Comparison of ENCODE assay signal across 12 mouse cellular contexts in genomic region chr17:87405576-87405975, GRCm38 (mm10). TPM values are rescaled to one million over a fixed set of nuclear protein-coding genes. Genes with fewer than 3 reads are reported as not detected.
DNase-seq lines count a peak whose midpoint lies in the region; ATAC-seq and TF ChIP-seq lines count a peak whose summit lies in the region.
"Had no signal": no experiment of that assay in that cellular context is flagged by ENCODE, and none has a peak within 500 bp of the region (broad histone marks: within the 10 kb centered on the region; RNA-seq: fewer than 3 reads in every experiment).

No protein-coding gene starts in this region.

- H3K4me3 ChIP-seq in liver, embryonic 11.5 days (ENCODE audit: low read depth, low read length): no peak overlapping the region
- peak overlapping the region; percentile 5; the same call in 1 of the 2 replicates for H3K4me3 ChIP-seq in bone marrow macrophage, adult 2 months (ENCODE audit: insufficient read depth, low read length)
- no peak overlapping the region for H3K4me3 ChIP-seq in liver, adult 2 months (ENCODE audit: insufficient read depth, low read depth, low read length)
- no peak overlapping the region for H3K4me3 ChIP-seq in intestine, embryonic 15.5 days (replicated peaks)
- H3K4me3 ChIP-seq: hindbrain, embryonic 13.5 days had no signal

- peak; percentile 23 for DNase-seq in liver
- DNase-seq in liver, embryonic 11.5 days (ENCODE audit: low spot score): no peak
- peak; percentile 44 for DNase-seq in liver, adult 2 months (ENCODE audit: extremely low read depth, low read depth, low spot score)
- no peak for DNase-seq in thymus, postnatal 4 days
- DNase-seq in retina, embryonic 14.5 days (ENCODE audit: low spot score): no peak
- DNase-seq: adrenal gland, postnatal 25 days had no signal

- no peak overlapping the region for H3K9ac ChIP-seq in liver, embryonic 11.5 days (ENCODE audit: low read depth, low read length)
- H3K9ac ChIP-seq in liver, adult 2 months (ENCODE audit: low read depth, low read length): no peak overlapping the region
- H3K9ac ChIP-seq in intestine, embryonic 15.5 days: no peak overlapping the region
- H3K9ac ChIP-seq: hindbrain, embryonic 13.5 days had no signal

- no peak overlapping the region for H3K27ac ChIP-seq in liver, embryonic 11.5 days (ENCODE audit: low read depth, low read length)
- H3K27ac ChIP-seq in bone marrow macrophage, adult 2 months (ENCODE audit: insufficient read depth, low read depth, low read length): peak overlapping the region; percentile 87
- no peak overlapping the region for H3K27ac ChIP-seq in liver, adult 2 months (replicated peaks; ENCODE audit: insufficient read depth, low read depth, low read length)
- no peak overlapping the region for H3K27ac ChIP-seq in intestine, embryonic 15.5 days
- H3K27ac ChIP-seq: hindbrain, embryonic 13.5 days had no signal

- H3K4me1 ChIP-seq in liver, embryonic 11.5 days (replicated peaks; ENCODE audit: control insufficient read depth, insufficient read depth, low read length): 0 out of 2 replicates have a peak, but pooled peaks cover 2% of the 10 kb centered on the region
- H3K4me1 ChIP-seq in bone marrow macrophage, adult 2 months (ENCODE audit: control insufficient read depth, insufficient read depth, low read length): peaks cover 22% of the 10 kb centered on the region
- H3K4me1 ChIP-seq in liver, adult 2 months (ENCODE audit: control insufficient read depth, insufficient read depth, low read length): no peaks in the 10 kb centered on the region
- 0 out of 2 replicates have a peak, but pooled peaks cover 2% of the 10 kb centered on the region for H3K4me1 ChIP-seq in intestine, embryonic 15.5 days (replicated peaks)
- H3K4me1 ChIP-seq: hindbrain, embryonic 13.5 days had no signal

- no peaks in the 10 kb centered on the region for H3K9me3 ChIP-seq in liver, embryonic 11.5 days (ENCODE audit: control insufficient read depth, low read length)
- H3K9me3 ChIP-seq in intestine, embryonic 15.5 days: no peaks in the 10 kb centered on the region
- H3K9me3 ChIP-seq: hindbrain, embryonic 13.5 days had no signal

- no peaks in the 10 kb centered on the region for H3K27me3 ChIP-seq in liver, embryonic 11.5 days (replicated peaks; ENCODE audit: control insufficient read depth, insufficient read depth, low read length)
- H3K27me3 ChIP-seq in liver, adult 2 months (ENCODE audit: control insufficient read depth, insufficient read depth, low read length): no peaks in the 10 kb centered on the region
- no peaks in the 10 kb centered on the region for H3K27me3 ChIP-seq in intestine, embryonic 15.5 days (replicated peaks)
- H3K27me3 ChIP-seq: hindbrain, embryonic 13.5 days had no signal

- no peaks in the 10 kb centered on the region for H3K79me2 ChIP-seq in liver, adult 2 months (ENCODE audit: control insufficient read depth, insufficient read depth, low read length)

- no peak overlapping the region for H3K4me2 ChIP-seq in liver, embryonic 11.5 days
- no peak overlapping the region for H3K4me2 ChIP-seq in intestine, embryonic 15.5 days (replicated peaks)
- H3K4me2 ChIP-seq: hindbrain, embryonic 13.5 days had no signal

- TF ChIP-seq CTCF in bone marrow macrophage, adult 2 months (IDR thresholded peaks at IDR 0.05; ENCODE audit: low read depth, low read length): no peak
- no peak for TF ChIP-seq CTCF in liver, adult 2 months (IDR thresholded peaks at IDR 0.05; ENCODE audit: low read depth, low read length)

- H3K36me3 ChIP-seq in liver, embryonic 11.5 days (ENCODE audit: control insufficient read depth, insufficient read depth, low read length): no peaks in the 10 kb centered on the region
- H3K36me3 ChIP-seq in liver, adult 2 months (ENCODE audit: control insufficient read depth, insufficient read depth, low read length): no peaks in the 10 kb centered on the region
- H3K36me3 ChIP-seq in intestine, embryonic 15.5 days: no peaks in the 10 kb centered on the region
- H3K36me3 ChIP-seq: hindbrain, embryonic 13.5 days had no signal

- no peak for ATAC-seq in liver, embryonic 11.5 days (replicated peaks; ENCODE audit: low FRiP score)
- peak; percentile 99 for ATAC-seq in monocyte, adult 5-6 weeks (replicated peaks; ENCODE audit: insufficient number of reproducible peaks, low FRiP score, low TSS enrichment, poor library complexity, severe bottlenecking)
- ATAC-seq in intestine, embryonic 15.5 days: no peak
- ATAC-seq: forebrain, embryonic 16.5 days had no signal

- WGBS in liver, embryonic 11.5 days: 67% methylated on average over 11 of the region's 11 CpGs
- WGBS in liver, adult 2 months: 83% methylated on average over 11 of the region's 11 CpGs
- WGBS in intestine, embryonic 15.5 days: 73% methylated on average over 11 of the region's 11 CpGs

- TF ChIP-seq POLR2A in bone marrow macrophage, adult 2 months (IDR thresholded peaks at IDR 0.05; ENCODE audit: borderline replicate concordance, low read depth, low read length): no peak
- no peak for TF ChIP-seq POLR2A in liver, adult 2 months (IDR thresholded peaks at IDR 0.05; ENCODE audit: extremely low read depth, insufficient read depth, low read length)

RNA-seq across cellular contexts. Expression of gene Stpg4, which starts 22.0 kb away (rescaled TPM):
- polyA plus RNA-seq in liver, embryonic 11.5 days (2014; fragmentation: Nextera tagmentation; extraction: Ambion mirVana): not detected in 2 replicates
- not detected in 2 replicates for polyA plus RNA-seq in bone marrow macrophage, adult 2 months (2012; ENCODE audit: insufficient read depth, insufficient read length, missing spikeins)
- not detected in 2 replicates for total RNA-seq in liver, adult 2 months (2014; rRNA removed)
- polyA plus RNA-seq in liver, adult 2 months (2012; rRNA removed): not detected in 2 replicates
- not detected in 3 replicates for total RNA-seq in monocyte, adult 5-6 weeks (2017)
- polyA plus RNA-seq in intestine, embryonic 15.5 days (2015; fragmentation: Nextera tagmentation; extraction: Ambion mirVana): not detected in 2 replicates
- total RNA-seq: adrenal gland, postnatal 25 days had no signal
- polyA plus RNA-seq: forebrain, embryonic 16.5 days; hindbrain, embryonic 13.5 days; kidney, embryonic 14.5 days had no signal

RNA-seq across cellular contexts. Expression of gene Calm2, which starts 41.2 kb away (rescaled TPM):
- 744 and 764 TPM in 2 replicates for polyA plus RNA-seq in liver, embryonic 11.5 days (2014; fragmentation: Nextera tagmentation; extraction: Ambion mirVana)
- 938 and 1,004 TPM in 2 replicates for polyA plus RNA-seq in bone marrow macrophage, adult 2 months (2012; ENCODE audit: insufficient read depth, insufficient read length, missing spikeins)
- 181 and 257 TPM in 2 replicates for total RNA-seq in liver, adult 2 months (2014; rRNA removed)
- polyA plus RNA-seq in liver, adult 2 months (2012; rRNA removed): 19.7 and 20.9 TPM in 2 replicates
- 1,504 to 2,308 TPM (median 2,140 TPM) in 3 replicates for total RNA-seq in monocyte, adult 5-6 weeks (2017)
- 1,049 and 1,135 TPM in 2 replicates for polyA plus RNA-seq in intestine, embryonic 15.5 days (2015; fragmentation: Nextera tagmentation; extraction: Ambion mirVana)

Comparison
In these comparisons a context has a peak if more than half of its experiments do, and no peak if none do; other contexts are left out.
1. DNase-seq: peak in liver (single experiment) and liver, adult 2 months (single experiment); none in liver, embryonic 11.5 days (single experiment), thymus, postnatal 4 days (single experiment) and retina, embryonic 14.5 days (single experiment).
2. RNA of gene Calm2, which starts 41.2 kb away (polyA plus RNA-seq): 1,049 to 1,135 TPM in intestine, embryonic 15.5 days, 938 to 1,004 TPM in bone marrow macrophage, adult 2 months and 744 to 764 TPM in liver, embryonic 11.5 days; 19.7 to 20.9 TPM in liver, adult 2 months; every median in the first group is over 10 times any median in the second.